Mouse (Mus musculus): Measurements from ENCODE around the gene Ptprm. TPM values are rescaled to one million over a fixed set of nuclear protein-coding genes. Genes with fewer than 3 reads are reported as not detected.

The Ptprm gene
- polyA plus RNA-seq, 1 experiment from 2014 or later, result 10.4 TPM

- Histone ChIP-seq H3K4me1 (ENCODE audit: control insufficient read depth, insufficient read depth, low read length) (no peaks in the 10 kb centered on the region), H3K27me3 (ENCODE audit: control insufficient read depth, insufficient read depth, low read length) (no peaks in the 10 kb centered on the region), H3K4me2 (ENCODE audit: low read depth, severe bottlenecking) (no peak overlapping the region), H3K27ac (replicated peaks; ENCODE audit: low read depth, low read length) (no peak overlapping the region), H3K9me3 (ENCODE audit: control insufficient read depth, low read length) (no peaks in the 10 kb centered on the region), H3K36me3 (ENCODE audit: control insufficient read depth, insufficient read depth, low read length) (no peaks in the 10 kb centered on the region), H3K9ac (ENCODE audit: low read length) (no peak overlapping the region), H3K4me3 (ENCODE audit: low read depth, low read length) (no peak overlapping the region)
- no peak for ATAC-seq (ENCODE audit: insufficient number of reproducible peaks, low FRiP score, low TSS enrichment, low read depth)
- no peak for DNase-seq (ENCODE audit: low spot score)
- 76% methylated on average over 1 of the region's 1 CpGs for WGBS
These were observed 174.8 kb downstream of the Ptprm start for GRCm38 (mm10) chr17:67179446-67179845.

- DNase-seq (ENCODE audit: low spot score) (no peak), ATAC-seq (ENCODE audit: insufficient number of reproducible peaks, low FRiP score, low TSS enrichment, low read depth) (no peak)
- no peaks in the 10 kb centered on the region for H3K27me3 ChIP-seq (ENCODE audit: control insufficient read depth, insufficient read depth, low read length)
- WGBS, result 58% methylated on average over 5 of the region's 5 CpGs
- no peak overlapping the region for H3K27ac ChIP-seq (replicated peaks; ENCODE audit: low read depth, low read length)
- no peak overlapping the region for H3K9ac ChIP-seq (ENCODE audit: low read length)
- H3K36me3 ChIP-seq (ENCODE audit: control insufficient read depth, insufficient read depth, low read length), result no peaks in the 10 kb centered on the region
- no peaks in the 10 kb centered on the region for H3K4me1 ChIP-seq (ENCODE audit: control insufficient read depth, insufficient read depth, low read length)
- H3K4me2 ChIP-seq (ENCODE audit: low read depth, severe bottlenecking), result no peak overlapping the region
- no peak overlapping the region for H3K4me3 ChIP-seq (ENCODE audit: low read depth, low read length)
- H3K9me3 ChIP-seq (ENCODE audit: control insufficient read depth, low read length), result no peaks in the 10 kb centered on the region
These were observed 175.5 kb downstream of the Ptprm start for GRCm38 (mm10) chr17:67178686-67179265.

DNA sequence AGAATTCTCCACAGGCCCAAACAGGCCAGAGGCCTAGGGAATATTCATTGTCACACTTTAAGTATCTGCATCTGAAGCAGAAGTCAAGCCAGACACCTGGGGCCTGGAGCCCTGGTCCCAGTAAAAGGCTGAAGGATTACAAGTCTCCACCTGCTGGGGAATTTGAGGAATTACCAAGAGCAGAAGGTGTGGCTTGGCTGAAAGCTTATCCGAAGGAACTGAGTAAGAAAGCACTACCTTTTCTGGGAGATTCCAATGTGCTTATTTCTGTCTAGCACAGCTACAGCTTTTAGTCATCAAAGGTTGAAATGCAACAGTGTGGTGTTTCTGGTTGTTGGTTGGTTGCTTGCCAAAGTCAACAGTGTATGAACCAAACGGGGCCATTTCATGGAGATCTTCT, 178.4 kb downstream of the Ptprm start:
- ATAC-seq (ENCODE audit: insufficient number of reproducible peaks, low FRiP score, low TSS enrichment, low read depth), result 0 out of 2 replicates have a peak, but pooled peaks have one; percentile 6
- Histone ChIP-seq H3K4me2 (ENCODE audit: low read depth, severe bottlenecking) (no peak overlapping the region), H3K36me3 (ENCODE audit: control insufficient read depth, insufficient read depth, low read length) (no peaks in the 10 kb centered on the region), H3K9me3 (ENCODE audit: control insufficient read depth, low read length) (no peaks in the 10 kb centered on the region), H3K27me3 (ENCODE audit: control insufficient read depth, insufficient read depth, low read length) (no peaks in the 10 kb centered on the region), H3K9ac (ENCODE audit: low read length) (no peak overlapping the region), H3K4me3 (ENCODE audit: low read depth, low read length) (no peak overlapping the region), H3K4me1 (ENCODE audit: control insufficient read depth, insufficient read depth, low read length) (no peaks in the 10 kb centered on the region), H3K27ac (replicated peaks; ENCODE audit: low read depth, low read length) (no peak overlapping the region)
- 64% methylated on average over 2 of the region's 2 CpGs for WGBS
- peak; percentile 56 for DNase-seq (ENCODE audit: low spot score)

DNA sequence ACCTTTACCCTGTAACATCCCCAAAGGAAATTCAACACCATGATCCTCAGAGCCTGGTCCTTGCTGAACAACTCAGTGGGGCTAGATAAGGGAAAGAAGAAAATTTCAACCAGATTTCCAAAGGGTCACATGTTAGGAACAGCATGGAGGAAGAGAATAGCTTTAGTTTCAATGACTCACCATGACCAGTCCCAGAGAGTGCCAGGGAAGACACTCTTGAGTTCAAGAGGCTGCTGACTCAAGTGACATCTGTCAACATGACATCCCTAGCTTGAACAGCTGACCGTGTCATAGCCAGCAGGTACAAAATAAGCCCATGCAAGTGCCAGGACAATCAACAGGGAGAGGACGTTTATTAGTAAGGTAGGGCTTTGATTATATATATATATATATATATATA, 182.9 kb downstream of the Ptprm start:
- Histone ChIP-seq H3K27me3 (ENCODE audit: control insufficient read depth, insufficient read depth, low read length) (no peaks in the 10 kb centered on the region), H3K9ac (ENCODE audit: low read length) (no peak overlapping the region), H3K27ac (replicated peaks; ENCODE audit: low read depth, low read length) (no peak overlapping the region), H3K4me1 (ENCODE audit: control insufficient read depth, insufficient read depth, low read length) (no peaks in the 10 kb centered on the region), H3K4me3 (ENCODE audit: low read depth, low read length) (no peak overlapping the region), H3K9me3 (ENCODE audit: control insufficient read depth, low read length) (no peaks in the 10 kb centered on the region), H3K36me3 (ENCODE audit: control insufficient read depth, insufficient read depth, low read length) (no peaks in the 10 kb centered on the region), H3K4me2 (ENCODE audit: low read depth, severe bottlenecking) (no peak overlapping the region)
- DNase-seq (ENCODE audit: low spot score) (no peak), ATAC-seq (ENCODE audit: insufficient number of reproducible peaks, low FRiP score, low TSS enrichment, low read depth) (no peak)
- 88% methylated on average over 2 of the region's 2 CpGs for WGBS

GRCm38 (mm10) chr17:67170696-67171095, 183.6 kb downstream of the Ptprm start:
- H3K27ac ChIP-seq (replicated peaks; ENCODE audit: low read depth, low read length), result no peak overlapping the region
- H3K4me3 ChIP-seq (ENCODE audit: low read depth, low read length), result no peak overlapping the region
- no peak for ATAC-seq (ENCODE audit: insufficient number of reproducible peaks, low FRiP score, low TSS enrichment, low read depth)
- no peaks in the 10 kb centered on the region for H3K27me3 ChIP-seq (ENCODE audit: control insufficient read depth, insufficient read depth, low read length)
- no peaks in the 10 kb centered on the region for H3K9me3 ChIP-seq (ENCODE audit: control insufficient read depth, low read length)
- no peak overlapping the region for H3K9ac ChIP-seq (ENCODE audit: low read length)
- no peak overlapping the region for H3K4me2 ChIP-seq (ENCODE audit: low read depth, severe bottlenecking)
- no peaks in the 10 kb centered on the region for H3K4me1 ChIP-seq (ENCODE audit: control insufficient read depth, insufficient read depth, low read length)
- DNase-seq (ENCODE audit: low spot score), result no peak
- 83% methylated on average over 7 of the region's 7 CpGs for WGBS
- H3K36me3 ChIP-seq (ENCODE audit: control insufficient read depth, insufficient read depth, low read length), result no peaks in the 10 kb centered on the region

GRCm38 (mm10) chr17:67165876-67166275, 188.4 kb downstream of the Ptprm start:
- no peak for ATAC-seq (ENCODE audit: insufficient number of reproducible peaks, low FRiP score, low TSS enrichment, low read depth)
- H3K4me1 ChIP-seq (ENCODE audit: control insufficient read depth, insufficient read depth, low read length), result no peaks in the 10 kb centered on the region
- no peak overlapping the region for H3K4me2 ChIP-seq (ENCODE audit: low read depth, severe bottlenecking)
- DNase-seq (ENCODE audit: low spot score), result no peak
- H3K27me3 ChIP-seq (ENCODE audit: control insufficient read depth, insufficient read depth, low read length), result no peaks in the 10 kb centered on the region
- H3K9me3 ChIP-seq (ENCODE audit: control insufficient read depth, low read length), result no peaks in the 10 kb centered on the region
- H3K9ac ChIP-seq (ENCODE audit: low read length), result no peak overlapping the region
- no peak overlapping the region for H3K27ac ChIP-seq (replicated peaks; ENCODE audit: low read depth, low read length)
- no peak overlapping the region for H3K4me3 ChIP-seq (ENCODE audit: low read depth, low read length)
- 89% methylated on average over 2 of the region's 2 CpGs for WGBS
- no peaks in the 10 kb centered on the region for H3K36me3 ChIP-seq (ENCODE audit: control insufficient read depth, insufficient read depth, low read length)

DNA sequence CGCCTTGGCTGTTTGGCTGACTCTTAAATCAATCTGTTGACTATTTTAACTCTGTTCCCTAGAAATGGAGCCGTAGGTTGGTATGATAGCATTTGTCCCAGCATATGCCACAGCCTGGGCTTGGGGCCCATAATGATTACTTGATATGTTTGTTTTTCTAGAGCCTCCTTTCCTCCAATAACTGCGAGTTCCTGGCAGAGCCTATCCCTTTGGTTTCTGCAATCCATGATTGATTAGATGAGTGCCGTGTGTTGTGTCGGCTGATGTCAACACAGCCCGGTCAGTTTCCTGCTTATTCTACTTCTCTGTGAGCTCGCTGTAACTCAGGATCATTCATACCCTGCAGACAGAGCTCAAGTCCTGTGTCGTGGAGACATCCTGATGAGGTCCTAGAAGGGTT, 194.6 kb downstream of the Ptprm start:
- no peak overlapping the region for H3K4me3 ChIP-seq (ENCODE audit: low read depth, low read length)
- ATAC-seq (ENCODE audit: insufficient number of reproducible peaks, low FRiP score, low TSS enrichment, low read depth) (no peak), DNase-seq (ENCODE audit: low spot score) (no peak)
- 66% methylated on average over 8 of the region's 8 CpGs for WGBS
- no peak overlapping the region for H3K9ac ChIP-seq (ENCODE audit: low read length)
- H3K4me2 ChIP-seq (ENCODE audit: low read depth, severe bottlenecking), result no peak overlapping the region
- H3K27me3 ChIP-seq (ENCODE audit: control insufficient read depth, insufficient read depth, low read length), result no peaks in the 10 kb centered on the region
- H3K4me1 ChIP-seq (ENCODE audit: control insufficient read depth, insufficient read depth, low read length), result no peaks in the 10 kb centered on the region
- no peaks in the 10 kb centered on the region for H3K36me3 ChIP-seq (ENCODE audit: control insufficient read depth, insufficient read depth, low read length)
- no peaks in the 10 kb centered on the region for H3K9me3 ChIP-seq (ENCODE audit: control insufficient read depth, low read length)
- H3K27ac ChIP-seq (replicated peaks; ENCODE audit: low read depth, low read length), result no peak overlapping the region

- Histone ChIP-seq H3K36me3 (ENCODE audit: control insufficient read depth, insufficient read depth, low read length) (no peaks in the 10 kb centered on the region), H3K27me3 (ENCODE audit: control insufficient read depth, insufficient read depth, low read length) (no peaks in the 10 kb centered on the region), H3K4me1 (ENCODE audit: control insufficient read depth, insufficient read depth, low read length) (no peaks in the 10 kb centered on the region), H3K4me2 (ENCODE audit: low read depth, severe bottlenecking) (no peak overlapping the region), H3K27ac (replicated peaks; ENCODE audit: low read depth, low read length) (no peak overlapping the region), H3K9ac (ENCODE audit: low read length) (no peak overlapping the region), H3K4me3 (ENCODE audit: low read depth, low read length) (no peak overlapping the region), H3K9me3 (ENCODE audit: control insufficient read depth, low read length) (no peaks in the 10 kb centered on the region)
- DNase-seq (ENCODE audit: low spot score) (no peak), ATAC-seq (ENCODE audit: insufficient number of reproducible peaks, low FRiP score, low TSS enrichment, low read depth) (no peak)
- 88% methylated on average over 7 of the region's 7 CpGs for WGBS
These were observed 197.0 kb downstream of the Ptprm start for GRCm38 (mm10) chr17:67157089-67157752.

GRCm38 (mm10) chr17:67152218-67152617, 202.0 kb downstream of the Ptprm start:
- Histone ChIP-seq H3K4me2 (ENCODE audit: low read depth, severe bottlenecking) (no peak overlapping the region), H3K27ac (replicated peaks; ENCODE audit: low read depth, low read length) (no peak overlapping the region), H3K4me3 (ENCODE audit: low read depth, low read length) (no peak overlapping the region), H3K4me1 (ENCODE audit: control insufficient read depth, insufficient read depth, low read length) (no peaks in the 10 kb centered on the region), H3K36me3 (ENCODE audit: control insufficient read depth, insufficient read depth, low read length) (no peaks in the 10 kb centered on the region), H3K9me3 (ENCODE audit: control insufficient read depth, low read length) (no peaks in the 10 kb centered on the region), H3K9ac (ENCODE audit: low read length) (no peak overlapping the region), H3K27me3 (ENCODE audit: control insufficient read depth, insufficient read depth, low read length) (no peaks in the 10 kb centered on the region)
- ATAC-seq (ENCODE audit: insufficient number of reproducible peaks, low FRiP score, low TSS enrichment, low read depth) (no peak), DNase-seq (ENCODE audit: low spot score) (no peak)
- 78% methylated on average over 3 of the region's 3 CpGs for WGBS

Data from limb, embryonic 11.5 days (tissue).